Mouse (Mus musculus) monocyte, adult 2 months (primary cell): ENCODE data around the gene H2al1b.
"Not testable (repeated sequence)": the region's sequence is repeated elsewhere in the genome, so short reads cannot be mapped to it uniquely, and the experiment has no call there.

Source experiments
- DNase-seq, 2 experiments: peaks; one replicate each; pipeline ENCODE4 v3.0.0; 2022; ENCODE audit warnings: low spot score in 2 of 2, low read depth in 1 of 2

H2al1b gene

GRCm38 (mm10) chrX:11302132-11302531 lies at the start of gene H2al1b:
Gene H2al1b (plus strand): TSS chrX:11302432.
- DNase-seq, result not testable (repeated sequence)

GRCm38 (mm10) chrX:11254062-11254461 lies 48.2 kb upstream of the H2al1b start:
- DNase-seq, result no peak

- DNase-seq, result no peak
Measured at GRCm38 (mm10) chrX:11254521-11255207, 47.6 kb upstream of the H2al1b start.

DNA sequence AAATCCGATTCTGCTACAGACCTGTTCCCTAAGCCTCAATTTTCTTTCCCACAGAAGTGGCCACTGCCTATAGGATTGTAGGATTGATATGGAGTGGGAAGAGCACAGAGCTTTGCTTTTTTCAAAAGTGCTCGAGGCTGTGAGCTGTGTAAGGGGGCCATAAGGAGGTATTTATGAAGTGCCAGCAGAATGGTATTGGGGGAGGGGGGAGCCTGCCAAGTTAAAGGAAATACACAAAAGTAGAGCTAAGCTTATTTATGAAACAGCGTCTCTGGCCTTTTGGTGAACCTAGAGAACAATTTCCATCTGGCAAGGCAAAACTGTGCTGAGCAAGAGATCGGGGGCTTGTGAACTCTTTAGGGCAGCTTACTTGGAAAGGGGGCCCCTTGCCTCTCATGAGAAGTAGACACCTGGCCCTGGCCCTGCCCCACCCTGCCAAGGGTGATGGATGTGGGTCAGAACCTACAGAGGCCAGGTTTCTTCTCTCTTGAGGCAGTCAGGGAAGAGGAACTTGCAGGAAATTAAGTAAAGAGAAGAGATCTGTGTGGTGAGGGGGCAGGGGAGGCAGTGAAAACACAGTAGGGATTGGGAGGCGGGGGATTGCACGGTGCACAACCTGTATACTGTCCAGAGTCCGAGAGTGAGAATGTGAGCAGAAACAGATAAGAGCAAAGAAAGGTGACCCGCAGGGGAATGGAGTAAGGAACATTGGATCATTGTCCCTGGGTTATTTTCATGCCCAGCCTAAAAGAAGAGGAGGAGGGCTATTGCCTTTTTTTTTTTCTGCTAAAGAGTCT lies 46.5 kb upstream of the H2al1b start:
- DNase-seq, result no peak

- no peak for DNase-seq
Measured at GRCm38 (mm10) chrX:11264918-11265317, 37.3 kb upstream of the H2al1b start.

GRCm38 (mm10) chrX:11267791-11268190 lies 34.4 kb upstream of the H2al1b start:
- DNase-seq, result no peak

GRCm38 (mm10) chrX:11269074-11269473 lies 33.2 kb upstream of the H2al1b start:
- DNase-seq, result no peak

- DNase-seq, result no peak
Measured at GRCm38 (mm10) chrX:11273190-11273589, 29.0 kb upstream of the H2al1b start.

- no peak for DNase-seq
Measured at GRCm38 (mm10) chrX:11277083-11277482, 25.1 kb upstream of the H2al1b start.

GRCm38 (mm10) chrX:11280741-11281140 lies 21.5 kb upstream of the H2al1b start:
- no peak for DNase-seq

DNA sequence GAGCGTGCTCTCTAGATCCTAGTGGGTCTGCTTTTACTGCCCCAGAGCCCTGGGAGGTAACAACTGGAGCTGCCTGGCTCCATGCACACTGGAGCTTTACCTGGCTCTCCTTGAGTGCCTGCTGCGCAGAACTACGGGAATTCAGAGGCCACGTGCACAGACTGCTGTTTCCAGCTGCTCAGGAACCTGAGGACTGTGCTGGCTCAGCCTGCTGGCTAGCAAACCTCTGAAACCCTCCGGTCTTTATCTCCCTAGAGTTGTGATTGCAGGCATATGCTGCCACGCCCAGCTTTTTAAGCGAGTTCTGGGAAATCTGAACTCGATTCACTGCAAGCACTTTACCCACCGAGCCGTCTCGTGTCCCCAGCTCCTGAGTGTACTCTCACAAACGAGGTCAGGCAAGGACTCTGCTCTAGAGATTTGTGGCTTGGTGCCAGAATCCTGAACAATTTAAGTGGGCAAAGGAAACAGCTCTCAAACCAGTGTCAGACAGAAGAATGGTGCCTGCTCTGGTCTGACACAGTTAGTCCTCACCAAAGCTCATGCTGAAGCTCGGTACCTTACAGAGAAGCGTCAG lies 13.8 kb upstream of the H2al1b start:
- DNase-seq, result no peak

- DNase-seq, result no peak
Measured at GRCm38 (mm10) chrX:11289244-11289643, 13.0 kb upstream of the H2al1b start.

DNA sequence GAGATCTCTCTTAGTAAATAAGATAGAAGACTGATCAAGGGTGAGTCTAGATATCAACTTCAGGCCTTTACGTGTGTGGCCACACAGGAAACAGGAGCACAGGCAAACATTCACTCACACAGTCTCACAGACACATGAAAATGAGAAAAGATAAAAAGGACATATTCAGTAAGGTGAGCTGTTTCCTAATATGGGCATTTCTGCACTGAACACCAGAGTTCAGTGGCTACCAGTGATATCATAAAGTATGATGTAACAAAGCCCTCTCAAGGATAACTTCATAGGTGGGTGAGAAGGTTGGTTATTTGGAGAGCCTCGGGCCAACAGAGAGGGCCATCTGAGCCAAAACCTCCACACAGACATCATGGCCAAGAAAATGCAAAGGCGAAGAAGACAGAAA lies 3.3 kb upstream of the H2al1b start, which contains the start of gene H2al1a:
TSS of gene H2al1a (plus strand) at position 301 of the 400 bp plus-strand sequence.
- not testable (repeated sequence) for DNase-seq

- DNase-seq, result not testable (repeated sequence)
Measured at GRCm38 (mm10) chrX:11305355-11305754, 3.1 kb downstream of the H2al1b start, which contains the start of gene H2al1c. Gene H2al1c (plus strand): TSS chrX:11305655.

GRCm38 (mm10) chrX:11308524-11308923 lies 6.3 kb downstream of the H2al1b start, which contains the start of gene H2al1d:
Gene H2al1d (plus strand): TSS chrX:11308824.
- not testable (repeated sequence) for DNase-seq

- not testable (repeated sequence) for DNase-seq
Measured at GRCm38 (mm10) chrX:11311634-11312033, 9.4 kb downstream of the H2al1b start, which contains the start of gene H2al1e. Gene H2al1e (plus strand): TSS chrX:11311934.

GRCm38 (mm10) chrX:11314858-11315257 lies 12.6 kb downstream of the H2al1b start, which contains the start of gene H2al1f:
Gene H2al1f (plus strand): TSS chrX:11315158.
- DNase-seq, result not testable (repeated sequence)

DNA sequence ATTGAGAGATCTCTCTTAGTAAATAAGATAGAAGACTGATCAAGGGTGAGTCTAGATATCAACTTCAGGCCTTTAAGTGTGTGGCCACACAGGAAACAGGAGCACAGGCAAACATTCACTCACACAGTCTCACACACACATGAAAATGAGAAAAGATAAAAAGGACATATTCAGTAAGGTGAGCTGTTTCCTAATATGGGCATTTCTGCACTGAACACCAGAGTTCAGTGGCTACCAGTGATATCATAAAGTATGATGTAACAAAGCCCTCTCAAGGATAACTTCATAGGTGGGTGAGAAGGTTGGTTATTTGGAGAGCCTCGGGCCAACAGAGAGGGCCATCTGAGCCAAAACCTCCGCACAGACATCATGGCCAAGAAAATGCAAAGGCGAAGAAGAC lies 15.7 kb downstream of the H2al1b start, which contains the start of gene H2al1g:
TSS of gene H2al1g (plus strand) at position 301 of the 400 bp plus-strand sequence.
- DNase-seq, result not testable (repeated sequence)

DNA sequence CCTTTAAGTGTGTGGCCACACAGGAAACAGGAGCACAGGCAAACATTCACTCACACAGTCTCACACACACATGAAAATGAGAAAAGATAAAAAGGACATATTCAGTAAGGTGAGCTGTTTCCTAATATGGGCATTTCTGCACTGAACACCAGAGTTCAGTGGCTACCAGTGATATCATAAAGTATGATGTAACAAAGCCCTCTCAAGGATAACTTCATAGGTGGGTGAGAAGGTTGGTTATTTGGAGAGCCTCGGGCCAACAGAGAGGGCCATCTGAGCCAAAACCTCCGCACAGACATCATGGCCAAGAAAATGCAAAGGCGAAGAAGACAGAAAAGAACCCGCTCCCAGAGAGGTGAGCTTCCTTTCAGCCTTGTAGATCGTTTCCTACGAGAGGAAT lies 19.0 kb downstream of the H2al1b start, which contains the start of gene H2al1h:
TSS of gene H2al1h (plus strand) at position 301 of the 400 bp plus-strand sequence.
- DNase-seq, result not testable (repeated sequence)

- DNase-seq, result not testable (repeated sequence)
Measured at GRCm38 (mm10) chrX:11324359-11324758, 22.1 kb downstream of the H2al1b start, which contains the start of gene H2al1i. Gene H2al1i (plus strand): TSS chrX:11324659.

DNA sequence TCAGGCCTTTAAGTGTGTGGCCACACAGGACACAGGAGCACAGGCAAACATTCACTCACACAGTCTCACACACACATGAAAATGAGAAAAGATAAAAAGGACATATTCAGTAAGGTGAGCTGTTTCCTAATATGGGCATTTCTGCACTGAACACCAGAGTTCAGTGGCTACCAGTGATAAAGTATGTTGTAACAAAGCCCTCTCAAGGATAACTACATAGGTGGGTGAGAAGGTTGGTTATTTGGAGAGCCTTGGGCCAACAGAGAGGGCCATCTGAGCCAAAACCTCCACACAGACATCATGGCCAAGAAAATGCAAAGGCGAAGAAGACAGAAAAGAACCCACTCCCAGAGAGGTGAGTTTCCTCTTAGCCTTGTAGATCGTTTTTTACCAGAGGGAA lies 25.3 kb downstream of the H2al1b start, which contains the start of gene H2al1j:
TSS of gene H2al1j (plus strand) at position 301 of the 400 bp plus-strand sequence.
- DNase-seq, result not testable (repeated sequence)
